Mouse (Mus musculus) CD4-positive helper T cell, adult 2 months (primary cell): Measurements from ENCODE around the gene Secisbp2l.

Experiments used
- DNase-seq: peaks from one replicate; pipeline ENCODE4 v3.0.0-alpha.2; 2012; ENCODE audit warnings: low read depth, missing footprints, low spot score

Gene Secisbp2l

DNA sequence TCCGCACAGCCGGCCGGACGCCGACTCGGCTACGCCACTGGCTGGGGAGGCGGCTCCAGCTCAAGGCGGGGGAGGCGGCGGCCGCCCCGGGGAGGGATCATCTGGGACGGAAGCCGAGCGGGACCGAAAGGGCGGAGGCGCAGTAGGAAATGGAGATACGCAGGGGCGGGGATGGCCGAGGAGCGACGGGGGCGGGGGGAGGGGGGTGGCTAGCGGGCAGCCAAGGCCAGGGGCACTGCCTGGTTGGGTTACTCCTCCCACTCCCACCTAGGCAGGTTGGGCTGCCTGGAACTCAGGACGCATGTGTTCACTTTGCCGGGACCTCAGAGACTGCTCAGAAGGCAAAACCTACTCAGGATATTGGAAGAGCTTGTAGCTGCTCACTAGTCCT lies at the start of gene Secisbp2l:
TSS of gene Secisbp2l (minus strand) at position 152 of the 391 bp plus-strand sequence.
- peak; percentile 88 for DNase-seq

- DNase-seq = peak; percentile 5
Observed at GRCm38 (mm10) chr2:125829924-125830323, 47.3 kb upstream of the Secisbp2l start.

GRCm38 (mm10) chr2:125827898-125828297 lies 45.2 kb upstream of the Secisbp2l start:
- DNase-seq = no peak

DNA sequence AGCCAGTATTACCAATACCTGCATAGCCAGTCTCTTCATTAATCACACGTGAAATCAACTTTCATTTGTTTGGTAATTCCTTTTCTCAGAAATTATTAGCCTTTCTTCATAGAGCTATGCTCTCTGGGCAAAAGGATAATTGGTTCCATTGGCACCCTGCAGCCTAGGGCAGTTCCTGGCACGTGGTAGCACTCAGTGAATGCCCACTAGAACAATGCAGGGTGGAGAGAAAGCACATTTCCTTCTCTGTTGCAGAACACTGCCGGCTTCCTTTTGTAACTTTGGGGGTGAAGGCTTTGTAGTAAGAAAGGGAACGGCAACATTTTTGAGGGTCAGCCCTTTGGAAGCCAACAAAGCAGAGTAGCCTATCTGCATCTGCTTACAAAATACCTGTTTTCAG lies 43.5 kb upstream of the Secisbp2l start:
- DNase-seq = no peak

- no peak for DNase-seq
Observed at GRCm38 (mm10) chr2:125820397-125820796, 37.7 kb upstream of the Secisbp2l start.

- DNase-seq = no peak
Observed at GRCm38 (mm10) chr2:125813972-125814595, 31.4 kb upstream of the Secisbp2l start.

- no peak for DNase-seq
Observed at GRCm38 (mm10) chr2:125811332-125811731, 28.7 kb upstream of the Secisbp2l start.

- DNase-seq = no peak
Observed at GRCm38 (mm10) chr2:125809551-125809950, 26.9 kb upstream of the Secisbp2l start.

GRCm38 (mm10) chr2:125805826-125806225 lies 23.2 kb upstream of the Secisbp2l start:
- no peak for DNase-seq

DNA sequence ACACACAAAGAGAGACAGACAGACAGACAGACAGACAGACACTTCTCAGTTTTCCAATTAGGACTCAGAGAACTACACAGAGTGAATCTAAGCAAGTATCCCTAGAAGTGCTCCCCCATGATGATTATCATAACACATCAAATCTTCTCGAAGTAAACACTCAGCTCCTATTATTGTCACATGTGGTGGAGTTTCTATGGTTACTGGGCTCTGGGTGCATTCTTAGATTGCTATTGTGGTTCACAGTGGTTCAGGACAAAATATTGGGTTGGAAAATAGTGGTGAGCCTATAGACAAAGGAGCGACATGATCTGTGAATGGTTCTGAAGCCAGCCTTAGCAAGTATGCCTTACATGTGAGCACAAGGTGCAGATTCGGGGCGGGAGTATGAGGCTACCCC lies 19.3 kb upstream of the Secisbp2l start:
- DNase-seq = no peak

GRCm38 (mm10) chr2:125801038-125801437 lies 18.4 kb upstream of the Secisbp2l start:
- no peak for DNase-seq

- DNase-seq = no peak
Observed at GRCm38 (mm10) chr2:125800428-125800827, 17.8 kb upstream of the Secisbp2l start.

GRCm38 (mm10) chr2:125797872-125798271 lies 15.2 kb upstream of the Secisbp2l start:
- no peak for DNase-seq

GRCm38 (mm10) chr2:125795118-125795517 lies 12.4 kb upstream of the Secisbp2l start:
- no peak for DNase-seq

DNA sequence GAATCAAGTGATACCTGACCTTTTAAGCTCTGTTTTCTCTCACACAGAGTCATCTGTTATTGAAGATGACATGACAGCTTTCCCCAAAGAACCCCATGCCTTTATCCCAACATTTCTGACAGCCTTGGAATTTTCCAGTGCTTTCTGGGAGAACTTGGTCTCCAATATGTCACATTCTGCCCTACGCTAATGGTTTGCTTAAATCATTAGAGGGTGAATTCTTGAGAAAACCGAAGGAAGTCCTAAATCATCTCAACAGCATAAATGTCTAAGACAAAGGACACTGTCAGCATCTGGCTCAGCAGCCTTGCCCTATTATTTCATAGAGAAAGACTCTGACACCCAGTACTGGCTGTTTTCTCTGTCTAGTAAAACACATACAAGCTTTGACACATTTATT lies 11.5 kb upstream of the Secisbp2l start:
- no peak for DNase-seq

DNA sequence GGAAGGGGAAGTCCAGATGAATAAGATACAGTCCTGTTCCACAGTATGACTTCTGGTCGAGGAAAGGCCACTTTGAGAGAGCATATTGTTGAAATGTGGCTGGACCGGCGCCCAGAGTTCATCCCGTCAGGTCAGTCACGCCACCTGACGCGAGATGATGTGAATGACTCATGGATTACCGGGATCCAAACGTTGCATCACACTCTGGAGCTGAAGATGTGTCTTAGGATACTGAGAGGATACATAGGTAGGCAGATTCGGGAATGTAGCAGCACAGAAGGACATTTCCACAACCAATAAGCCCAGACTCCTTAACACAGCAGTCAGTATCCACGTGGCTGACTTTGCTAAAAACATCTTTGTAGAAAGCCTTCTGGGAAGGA lies 10.2 kb upstream of the Secisbp2l start:
- DNase-seq = no peak

DNA sequence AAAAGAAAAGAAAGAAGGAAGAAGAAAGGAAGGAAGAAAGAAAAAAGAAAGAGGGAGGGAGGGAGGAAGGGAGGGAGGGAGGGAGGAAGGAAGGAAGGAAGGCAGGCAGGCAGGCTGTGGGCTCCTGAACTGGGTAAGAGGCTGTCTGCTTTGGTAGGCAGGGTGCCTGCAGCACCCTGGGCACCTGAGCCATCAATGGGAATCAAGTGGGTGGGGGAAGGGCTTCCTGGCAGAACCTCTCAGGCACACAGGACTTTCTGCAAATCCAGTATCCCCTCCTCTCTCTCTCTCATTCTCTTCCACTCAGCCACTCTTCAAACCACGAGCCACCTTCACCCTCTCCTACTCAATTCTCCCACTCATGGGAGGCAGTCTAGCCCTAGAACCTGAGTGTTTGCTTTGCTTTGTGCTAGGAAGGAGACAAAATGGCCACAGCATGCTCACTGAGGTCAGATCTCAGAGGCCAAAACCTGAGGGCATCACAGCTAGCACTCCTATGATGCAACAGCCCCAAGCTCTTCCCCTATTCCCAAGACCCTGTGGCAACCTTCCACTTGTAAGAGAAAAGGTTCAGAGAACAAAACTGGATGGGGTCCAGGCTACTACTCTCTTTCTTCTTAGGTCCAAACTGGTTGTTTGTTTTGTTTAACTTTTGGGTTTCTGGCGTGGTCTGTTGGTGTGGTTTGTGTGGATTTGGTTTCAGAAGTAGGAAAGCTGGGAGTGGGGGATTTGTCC lies 9.6 kb upstream of the Secisbp2l start:
- peak; percentile 23 for DNase-seq

- DNase-seq = peak; percentile 50
Observed at GRCm38 (mm10) chr2:125791485-125791885, 8.8 kb upstream of the Secisbp2l start.

DNA sequence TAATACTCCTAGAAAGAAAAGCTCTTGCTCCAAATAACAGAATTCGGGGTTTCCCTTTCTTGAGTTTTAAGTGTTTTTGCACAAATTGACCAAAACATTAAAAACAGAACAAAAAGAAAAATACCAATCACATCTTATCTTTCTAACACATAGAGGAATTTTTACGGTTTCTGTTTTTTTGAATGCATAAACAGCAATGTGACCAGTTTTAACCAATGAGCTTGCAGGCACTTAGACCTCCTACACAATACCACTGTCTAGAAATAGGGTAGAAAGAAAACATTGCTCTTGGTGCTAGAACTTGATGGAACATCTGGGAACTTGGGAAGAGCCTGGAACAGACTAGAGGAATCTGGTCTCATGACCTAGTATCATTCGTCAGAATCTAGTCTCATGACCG lies 7.6 kb upstream of the Secisbp2l start:
- DNase-seq = no peak

GRCm38 (mm10) chr2:125789265-125789664 lies 6.6 kb upstream of the Secisbp2l start:
- DNase-seq = no peak

- DNase-seq = no peak
Observed at GRCm38 (mm10) chr2:125788785-125789184, 6.1 kb upstream of the Secisbp2l start.

GRCm38 (mm10) chr2:125788351-125788750 lies 5.7 kb upstream of the Secisbp2l start:
- DNase-seq = no peak

DNA sequence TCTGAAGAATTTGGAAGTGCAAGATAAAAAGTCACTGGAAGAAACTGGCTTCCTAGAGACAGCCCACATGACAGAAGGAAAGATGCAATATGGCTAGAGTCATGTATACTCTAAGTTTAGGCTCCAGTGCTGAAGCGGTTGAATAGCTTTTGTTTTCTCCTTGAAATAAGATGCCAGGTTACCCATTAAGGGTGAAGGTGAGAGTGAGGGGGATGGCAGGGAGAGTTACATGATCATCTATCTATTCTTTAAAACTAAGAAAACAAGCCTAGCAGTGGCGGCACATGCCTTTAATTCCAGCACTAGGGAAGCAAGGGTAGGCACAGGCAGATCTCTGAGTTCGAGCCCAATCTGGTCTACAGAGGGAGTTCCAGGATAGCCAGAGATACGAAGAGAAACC lies 2.4 kb upstream of the Secisbp2l start:
- DNase-seq = no peak
